Mouse (Mus musculus): ENCODE measurements around the gene Rybp. TPM values are rescaled to one million over a fixed set of nuclear protein-coding genes. Genes with fewer than 3 reads are reported as not detected.

Gene Rybp
- total RNA-seq, 2 experiments from 2014 or later: 18.9 to 27.4 TPM

DNA sequence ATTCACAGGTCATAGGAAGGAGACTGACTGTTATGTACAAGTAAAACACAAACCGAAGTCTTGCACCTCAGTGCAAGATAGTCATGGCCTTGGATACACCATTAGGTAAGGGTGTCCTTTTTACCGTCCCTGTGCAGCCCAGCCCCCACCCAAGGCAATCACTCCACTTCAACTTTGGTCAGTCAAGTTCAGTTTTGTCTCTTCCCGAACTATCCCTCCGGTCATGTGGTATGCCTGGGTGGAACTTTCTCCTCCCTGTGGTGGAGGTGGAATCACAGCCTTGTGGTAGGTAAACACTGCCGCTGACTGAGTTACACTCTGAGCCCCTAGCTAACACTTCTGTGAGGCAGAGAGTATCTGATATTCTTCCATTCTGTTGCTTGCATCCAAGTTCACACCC is 1.8 kb upstream of the Rybp start:
- ATAC-seq (replicated peaks; ENCODE audit: poor library complexity, severe bottlenecking): no peak

DNA sequence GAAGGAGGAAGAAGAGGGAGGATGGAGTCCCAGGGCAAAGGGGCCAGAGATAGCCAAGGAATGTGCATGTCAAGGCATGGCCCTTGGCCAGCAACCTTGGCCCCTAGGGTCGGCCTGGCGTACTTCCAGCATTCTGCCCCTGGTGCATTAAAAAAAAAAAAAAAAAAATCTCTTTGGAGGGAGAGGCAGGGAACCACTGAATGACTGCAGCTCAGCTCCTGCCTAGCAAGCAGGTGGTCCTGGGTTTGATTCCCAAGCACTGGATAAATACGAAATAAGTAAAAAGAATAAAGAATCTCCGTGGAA is 1.4 kb upstream of the Rybp start:
- no peak for ATAC-seq (replicated peaks; ENCODE audit: poor library complexity, severe bottlenecking)

DNA sequence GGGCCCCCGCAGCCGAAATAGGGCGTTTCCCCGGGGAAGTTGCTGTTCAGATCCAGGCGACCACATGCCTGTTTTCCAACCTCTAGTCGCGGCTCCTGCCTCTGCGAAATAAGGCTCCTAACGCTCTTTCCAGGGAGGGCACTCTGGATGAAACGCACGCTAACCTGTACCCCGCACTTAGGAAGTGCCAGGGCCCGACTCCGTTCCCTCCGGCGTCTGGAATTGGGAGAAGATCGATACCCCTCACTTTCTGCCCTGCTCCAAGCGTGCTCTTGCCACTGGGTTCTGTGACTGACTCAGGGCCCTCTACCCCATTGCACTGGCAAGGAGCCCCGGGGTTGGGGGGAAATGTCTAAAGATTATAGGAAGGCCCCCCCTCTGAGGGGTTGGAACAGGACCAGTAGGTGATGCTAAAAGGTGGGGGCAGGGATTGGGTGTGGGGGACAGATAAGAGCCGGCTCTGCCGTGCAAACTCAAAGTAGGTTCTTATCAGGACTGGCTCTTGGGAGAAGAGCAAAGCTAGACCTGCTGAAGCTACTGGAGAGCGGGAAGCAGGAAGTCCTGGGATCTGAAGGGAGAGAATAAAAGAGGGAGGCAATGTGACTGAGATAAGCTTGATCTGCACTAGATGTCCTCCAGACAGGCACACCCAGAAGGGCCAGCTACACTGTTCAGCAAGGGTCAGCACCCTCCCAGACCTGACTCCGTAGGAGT is 888 bp upstream of the Rybp start:
- ATAC-seq (replicated peaks; ENCODE audit: poor library complexity, severe bottlenecking): no peak

- ATAC-seq (replicated peaks; ENCODE audit: poor library complexity, severe bottlenecking): peak; percentile 23; the same call in 1 of the 2 replicates
Measured at GRCm38 (mm10) chr6:100286573-100287333, 532 bp downstream of the Rybp start.

- no peak for ATAC-seq (replicated peaks; ENCODE audit: poor library complexity, severe bottlenecking)
Measured at GRCm38 (mm10) chr6:100285985-100286572, 1.2 kb downstream of the Rybp start.

- no peak for ATAC-seq (replicated peaks; ENCODE audit: poor library complexity, severe bottlenecking)
Measured at GRCm38 (mm10) chr6:100278841-100279240, 8.4 kb downstream of the Rybp start.

- no peak for ATAC-seq (replicated peaks; ENCODE audit: poor library complexity, severe bottlenecking)
Measured at GRCm38 (mm10) chr6:100276344-100276743, 10.9 kb downstream of the Rybp start.

GRCm38 (mm10) chr6:100275643-100276042 is 11.6 kb downstream of the Rybp start:
- no peak for ATAC-seq (replicated peaks; ENCODE audit: poor library complexity, severe bottlenecking)

GRCm38 (mm10) chr6:100273556-100273955 is 13.7 kb downstream of the Rybp start:
- ATAC-seq (replicated peaks; ENCODE audit: poor library complexity, severe bottlenecking): no peak

DNA sequence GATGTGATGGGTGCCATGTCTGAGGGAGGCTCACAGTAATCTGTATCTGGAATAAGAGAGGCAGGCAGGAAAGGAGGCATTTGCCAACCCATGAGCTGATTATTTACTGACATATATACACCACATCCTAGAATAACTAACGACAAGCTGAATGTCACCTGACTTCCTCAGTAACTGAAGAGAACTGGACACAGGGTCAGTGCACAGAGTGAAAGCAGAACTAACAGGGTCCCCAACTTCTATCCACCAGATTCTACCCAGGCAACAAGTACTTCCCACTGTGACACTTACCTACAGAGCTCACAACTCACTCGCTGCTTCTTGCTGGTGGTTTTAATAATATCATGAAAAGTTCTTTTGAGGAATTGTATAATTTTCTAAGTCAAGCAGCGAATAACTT is 15.3 kb downstream of the Rybp start:
- ATAC-seq (replicated peaks; ENCODE audit: poor library complexity, severe bottlenecking): peak; percentile 98

- no peak for ATAC-seq (replicated peaks; ENCODE audit: poor library complexity, severe bottlenecking)
Measured at GRCm38 (mm10) chr6:100270765-100271164, 16.5 kb downstream of the Rybp start.

DNA sequence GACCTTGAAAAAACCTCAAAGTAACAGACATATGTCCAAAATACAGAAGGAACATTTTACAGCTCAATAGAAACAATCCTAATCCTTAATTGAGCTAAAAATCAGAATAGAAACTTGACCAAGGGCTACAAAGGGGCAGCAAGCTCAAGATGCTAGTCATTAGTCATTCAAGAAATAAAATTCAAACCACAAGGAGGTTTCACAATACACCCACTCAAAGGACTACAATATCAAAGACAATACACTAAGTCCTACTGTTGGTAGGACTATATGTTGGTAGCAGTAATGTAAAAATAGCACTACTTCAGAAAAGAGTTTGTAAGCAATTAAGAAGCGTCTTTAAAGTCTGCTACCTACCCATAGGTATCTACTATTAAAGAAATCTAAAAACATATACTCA is 27.7 kb downstream of the Rybp start:
- peak; percentile 81 for ATAC-seq (replicated peaks; ENCODE audit: poor library complexity, severe bottlenecking)

- no peak for ATAC-seq (replicated peaks; ENCODE audit: poor library complexity, severe bottlenecking)
Measured at GRCm38 (mm10) chr6:100258278-100258677, 29.0 kb downstream of the Rybp start.

GRCm38 (mm10) chr6:100255411-100255810 is 31.9 kb downstream of the Rybp start:
- ATAC-seq (replicated peaks; ENCODE audit: poor library complexity, severe bottlenecking): no peak

- ATAC-seq (replicated peaks; ENCODE audit: poor library complexity, severe bottlenecking): no peak
Measured at GRCm38 (mm10) chr6:100254671-100255070, 32.6 kb downstream of the Rybp start.

GRCm38 (mm10) chr6:100244474-100244873 is 42.8 kb downstream of the Rybp start:
- ATAC-seq (replicated peaks; ENCODE audit: poor library complexity, severe bottlenecking): no peak

DNA sequence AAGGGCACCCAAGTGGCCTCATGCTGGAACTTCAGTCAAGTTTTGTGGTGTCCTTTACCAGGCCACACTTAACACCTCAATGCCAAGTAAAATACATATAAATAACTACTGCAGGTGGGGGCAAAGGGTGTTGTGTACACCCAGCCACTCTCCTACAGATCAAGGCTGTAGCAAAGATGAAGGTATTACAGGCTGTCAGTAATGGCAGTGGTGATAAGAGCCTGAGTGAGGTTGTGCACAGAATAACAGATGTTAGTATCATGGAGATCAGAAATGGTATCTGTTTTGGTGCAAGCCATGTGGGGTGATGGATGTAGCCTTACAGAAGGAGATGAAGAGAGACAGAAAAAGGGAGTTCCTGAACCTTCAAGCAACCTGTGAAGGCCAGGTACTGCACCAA is 52.2 kb downstream of the Rybp start:
- no peak for ATAC-seq (replicated peaks; ENCODE audit: poor library complexity, severe bottlenecking)

GRCm38 (mm10) chr6:100233522-100233921 is 53.8 kb downstream of the Rybp start:
- no peak for ATAC-seq (replicated peaks; ENCODE audit: poor library complexity, severe bottlenecking)

- ATAC-seq (replicated peaks; ENCODE audit: poor library complexity, severe bottlenecking): no peak
Measured at GRCm38 (mm10) chr6:100233061-100233460, 54.2 kb downstream of the Rybp start.

DNA sequence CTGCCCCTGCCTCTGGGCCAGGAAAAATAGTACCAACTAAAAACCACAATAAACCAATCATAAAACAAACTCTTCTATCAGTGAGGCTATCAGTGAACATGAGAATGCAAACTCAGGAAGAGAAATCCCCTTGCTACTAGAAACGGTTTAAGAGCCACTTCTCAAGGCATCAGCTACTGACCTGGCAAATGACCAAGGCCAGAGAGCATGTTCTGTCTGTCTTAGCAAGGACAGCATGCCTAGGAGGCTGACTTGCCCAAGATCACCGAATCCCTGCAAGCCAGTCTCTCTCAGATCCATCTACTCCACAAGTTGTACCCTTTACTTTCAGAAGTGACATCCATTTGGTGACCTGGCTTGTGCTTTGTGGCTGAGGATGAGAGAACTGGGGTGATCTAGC is 61.1 kb downstream of the Rybp start:
- ATAC-seq (replicated peaks; ENCODE audit: poor library complexity, severe bottlenecking): no peak

- no peak for ATAC-seq (replicated peaks; ENCODE audit: poor library complexity, severe bottlenecking)
Measured at GRCm38 (mm10) chr6:100223932-100224331, 63.4 kb downstream of the Rybp start.

GRCm38 (mm10) chr6:100223435-100223834 is 63.9 kb downstream of the Rybp start:
- ATAC-seq (replicated peaks; ENCODE audit: poor library complexity, severe bottlenecking): no peak
